Mouse (Mus musculus): ENCODE results near the gene Rfpl4b. TPM values are rescaled to one million over a fixed set of nuclear protein-coding genes. Genes with fewer than 3 reads are reported as not detected.
"Not testable (repeated sequence)": the region's sequence is repeated elsewhere in the genome, so short reads cannot be mapped to it uniquely, and the experiment has no call there.

Rfpl4b gene
- polyA plus RNA-seq (2015; fragmentation: Nextera tagmentation; extraction: Ambion mirVana) = not detected in 2 replicates

DNA sequence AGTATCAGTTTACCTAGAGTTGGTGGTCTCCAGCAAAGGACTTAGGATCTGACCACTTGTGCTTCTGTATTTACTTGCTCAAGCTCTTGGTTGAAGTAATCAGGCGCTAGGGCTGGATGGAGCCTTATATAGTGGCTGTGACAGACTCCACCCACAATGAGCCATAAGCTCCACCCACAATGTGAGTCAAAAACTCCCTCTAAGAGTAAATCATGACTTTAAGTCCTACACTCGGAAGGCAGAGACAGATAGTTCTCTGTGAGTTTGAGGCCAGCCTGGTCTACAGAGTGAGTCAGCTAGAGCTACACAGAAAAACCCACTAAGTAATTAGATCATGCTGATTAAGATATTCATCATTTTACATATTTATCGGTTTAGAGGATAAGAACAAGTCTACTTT, at the start of gene Rfpl4b:
TSS of gene Rfpl4b (minus strand) at position 101 of the 400 bp plus-strand sequence.
- Histone ChIP-seq H3K27ac (ENCODE audit: low read depth, low read length) (no peak within 1 kb of the TSS), H3K4me1 (replicated peaks; ENCODE audit: control insufficient read depth, insufficient read depth, low read length) (no peaks in the 10 kb centered on the region), H3K9me3 (ENCODE audit: control insufficient read depth) (no peaks in the 10 kb centered on the region), H3K36me3 (ENCODE audit: control insufficient read depth, insufficient read depth) (no peaks in the 10 kb centered on the region), H3K27me3 (replicated peaks; ENCODE audit: control insufficient read depth, insufficient read depth, low read length) (no peaks in the 10 kb centered on the region), H3K4me3 (ENCODE audit: low read depth, low read length) (no peak within 1 kb of the TSS), H3K9ac (ENCODE audit: low read depth, low read length) (no peak within 1 kb of the TSS), H3K4me2 (replicated peaks; ENCODE audit: low read depth) (no peak within 1 kb of the TSS)
- no peak for ATAC-seq
- TF ChIP-seq CTCF (IDR thresholded peaks at IDR 0.05; ENCODE audit: low read depth) = no peak
- WGBS = 85% methylated on average over 3 of the region's 3 CpGs

DNA sequence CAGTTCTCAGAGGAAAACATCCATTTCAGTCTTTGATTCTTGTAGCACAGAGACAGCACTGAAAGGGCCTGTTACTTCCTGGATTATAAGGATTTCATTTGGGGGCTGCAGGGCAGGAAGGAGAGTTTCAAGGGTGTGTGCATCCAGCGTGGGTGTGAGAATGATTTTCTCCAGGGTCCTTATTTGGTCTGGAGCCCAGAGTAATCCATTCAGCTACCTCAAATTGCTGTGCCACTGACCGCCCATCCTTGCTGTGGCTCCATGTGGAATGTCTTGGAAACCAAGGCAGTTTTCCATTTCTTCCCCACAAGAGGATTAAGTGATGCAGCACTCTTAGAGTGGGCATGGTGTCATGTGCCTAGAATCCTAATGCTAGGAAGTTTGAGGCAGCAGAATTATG, 33.6 kb upstream of the Rfpl4b start:
- no peak overlapping the region for H3K4me3 ChIP-seq (ENCODE audit: low read depth, low read length)
- H3K27ac ChIP-seq (ENCODE audit: low read depth, low read length) = no peak overlapping the region
- no peaks in the 10 kb centered on the region for H3K9me3 ChIP-seq (ENCODE audit: control insufficient read depth)
- H3K9ac ChIP-seq (ENCODE audit: low read depth, low read length) = no peak overlapping the region
- 52% methylated on average over 2 of the region's 2 CpGs for WGBS
- no peak overlapping the region for H3K4me2 ChIP-seq (replicated peaks; ENCODE audit: low read depth)
- no peaks in the 10 kb centered on the region for H3K4me1 ChIP-seq (replicated peaks; ENCODE audit: control insufficient read depth, insufficient read depth, low read length)
- no peak for TF ChIP-seq CTCF (IDR thresholded peaks at IDR 0.05; ENCODE audit: low read depth)
- no peak for ATAC-seq
- no peaks in the 10 kb centered on the region for H3K36me3 ChIP-seq (ENCODE audit: control insufficient read depth, insufficient read depth)
- H3K27me3 ChIP-seq (replicated peaks; ENCODE audit: control insufficient read depth, insufficient read depth, low read length) = no peaks in the 10 kb centered on the region

DNA sequence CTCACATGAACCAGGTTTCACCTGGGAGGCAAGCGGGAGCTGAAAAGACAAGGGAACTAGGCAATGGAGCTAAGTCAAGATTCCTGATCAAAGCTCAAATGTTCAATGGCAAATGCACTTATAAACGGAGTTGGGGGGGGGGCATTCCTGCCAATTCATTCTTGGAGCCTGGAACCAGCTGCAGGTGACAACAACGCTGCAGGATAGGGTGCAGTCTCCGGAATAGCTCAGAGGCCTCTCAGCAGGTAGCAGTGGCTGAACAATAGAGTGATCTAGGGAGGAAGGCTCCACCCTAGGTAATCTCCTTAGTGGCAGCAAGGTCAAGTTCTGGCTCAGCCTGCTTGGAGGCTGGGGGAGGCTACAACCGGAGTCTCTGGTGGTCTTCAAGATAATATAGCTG, 28.4 kb upstream of the Rfpl4b start:
- H3K27ac ChIP-seq (ENCODE audit: low read depth, low read length); H3K4me3 ChIP-seq (ENCODE audit: low read depth, low read length); H3K4me1 ChIP-seq (replicated peaks; ENCODE audit: control insufficient read depth, insufficient read depth, low read length); H3K4me2 ChIP-seq (replicated peaks; ENCODE audit: low read depth); ATAC-seq; H3K36me3 ChIP-seq (ENCODE audit: control insufficient read depth, insufficient read depth); H3K27me3 ChIP-seq (replicated peaks; ENCODE audit: control insufficient read depth, insufficient read depth, low read length); H3K9ac ChIP-seq (ENCODE audit: low read depth, low read length); H3K9me3 ChIP-seq (ENCODE audit: control insufficient read depth): not testable (repeated sequence)
- WGBS = 41% methylated on average over 5 of the region's 5 CpGs

DNA sequence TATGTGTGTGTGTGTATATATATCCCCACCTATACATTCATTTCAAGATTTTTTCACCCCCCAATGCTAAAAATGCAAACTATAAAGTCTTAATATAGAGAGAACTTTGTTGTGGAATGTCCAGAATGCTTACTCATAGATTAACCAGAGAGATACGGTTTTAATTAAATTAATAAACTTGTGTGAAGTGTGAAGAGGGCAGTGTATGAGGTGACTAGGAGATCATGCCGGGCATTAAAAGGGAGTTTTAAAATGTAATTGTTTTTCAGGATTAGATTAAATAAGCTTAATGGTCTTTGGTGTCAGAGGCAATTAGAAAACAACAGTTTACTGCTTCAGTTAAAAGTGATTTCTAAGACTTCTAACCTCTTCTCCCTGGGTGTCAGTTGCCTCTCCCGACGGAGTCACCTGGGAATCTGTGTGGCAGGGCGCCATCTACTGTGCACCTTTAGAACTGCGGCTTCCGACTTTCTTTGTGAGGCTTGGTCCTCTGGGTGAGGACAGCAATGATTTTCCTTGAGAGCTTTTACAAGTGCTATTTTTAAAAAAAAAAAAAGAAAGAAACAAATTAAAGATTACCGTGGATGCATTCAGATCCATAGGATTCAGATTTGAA, 27.4 kb upstream of the Rfpl4b start:
- 21% methylated on average over 8 of the region's 8 CpGs for whole genome bisulfite sequencing
- no peaks in the 10 kb centered on the region for H3K27me3 ChIP-seq (replicated peaks; ENCODE audit: control insufficient read depth, insufficient read depth, low read length)
- no peaks in the 10 kb centered on the region for H3K36me3 ChIP-seq (ENCODE audit: control insufficient read depth, insufficient read depth)
- H3K9ac ChIP-seq (ENCODE audit: low read depth, low read length) = no peak overlapping the region
- H3K4me1 ChIP-seq (replicated peaks; ENCODE audit: control insufficient read depth, insufficient read depth, low read length) = no peaks in the 10 kb centered on the region
- TF ChIP-seq CTCF (IDR thresholded peaks at IDR 0.05; ENCODE audit: low read depth) = peak; percentile 85
- no peak overlapping the region for H3K4me2 ChIP-seq (replicated peaks; ENCODE audit: low read depth)
- H3K27ac ChIP-seq (ENCODE audit: low read depth, low read length) = no peak overlapping the region
- no peaks in the 10 kb centered on the region for H3K9me3 ChIP-seq (ENCODE audit: control insufficient read depth)
- ATAC-seq = no peak
- H3K4me3 ChIP-seq (ENCODE audit: low read depth, low read length) = no peak overlapping the region

DNA sequence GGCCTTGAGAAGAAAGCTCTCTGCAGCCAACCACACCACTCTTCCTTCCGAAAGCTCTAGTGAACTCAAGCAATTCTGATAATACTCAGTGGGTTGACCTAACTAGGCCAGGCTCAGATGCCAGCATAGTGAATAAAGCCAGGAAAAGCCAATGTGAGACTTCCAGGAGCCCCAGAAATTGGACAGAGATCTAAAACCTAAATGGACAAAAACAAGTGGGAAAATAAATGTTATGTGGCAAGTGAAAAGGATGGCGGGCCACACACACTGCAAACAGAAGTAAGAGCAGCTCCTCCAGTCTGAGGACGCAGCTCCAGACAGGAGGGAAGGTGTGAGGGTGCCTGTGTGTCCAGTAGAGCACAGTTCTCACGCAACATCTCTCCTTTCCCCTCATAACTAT, 26.7 kb upstream of the Rfpl4b start:
- TF ChIP-seq CTCF (IDR thresholded peaks at IDR 0.05; ENCODE audit: low read depth) = no peak
- no peaks in the 10 kb centered on the region for H3K9me3 ChIP-seq (ENCODE audit: control insufficient read depth)
- no peak overlapping the region for H3K4me2 ChIP-seq (replicated peaks; ENCODE audit: low read depth)
- ATAC-seq = no peak
- WGBS = 85% methylated on average over 4 of the region's 4 CpGs
- H3K27me3 ChIP-seq (replicated peaks; ENCODE audit: control insufficient read depth, insufficient read depth, low read length) = no peaks in the 10 kb centered on the region
- no peak overlapping the region for H3K9ac ChIP-seq (ENCODE audit: low read depth, low read length)
- H3K27ac ChIP-seq (ENCODE audit: low read depth, low read length) = no peak overlapping the region
- H3K36me3 ChIP-seq (ENCODE audit: control insufficient read depth, insufficient read depth) = no peaks in the 10 kb centered on the region
- no peak overlapping the region for H3K4me3 ChIP-seq (ENCODE audit: low read depth, low read length)
- H3K4me1 ChIP-seq (replicated peaks; ENCODE audit: control insufficient read depth, insufficient read depth, low read length) = no peaks in the 10 kb centered on the region

DNA sequence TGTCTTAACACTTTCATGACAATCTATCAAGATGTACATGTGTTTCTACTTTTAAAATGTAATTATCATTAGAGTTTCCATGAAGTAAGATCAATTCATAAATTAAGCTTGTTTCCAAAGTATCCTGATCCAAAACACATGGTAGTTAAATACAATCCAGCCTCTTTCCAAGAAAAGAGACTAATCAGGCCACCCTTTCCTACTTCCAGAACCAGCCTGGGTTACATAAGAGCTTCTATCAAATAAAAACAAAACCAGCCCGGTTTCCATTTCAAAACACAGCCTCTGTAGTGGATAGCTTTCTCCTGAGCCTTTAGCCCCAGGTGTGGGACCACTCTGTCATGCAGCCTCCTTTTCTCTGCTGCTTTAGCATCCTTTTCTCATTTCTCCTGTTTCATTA, 2.2 kb upstream of the Rfpl4b start:
- no peak for TF ChIP-seq CTCF (IDR thresholded peaks at IDR 0.05; ENCODE audit: low read depth)
- no peaks in the 10 kb centered on the region for H3K4me1 ChIP-seq (replicated peaks; ENCODE audit: control insufficient read depth, insufficient read depth, low read length)
- H3K27me3 ChIP-seq (replicated peaks; ENCODE audit: control insufficient read depth, insufficient read depth, low read length) = no peaks in the 10 kb centered on the region
- H3K36me3 ChIP-seq (ENCODE audit: control insufficient read depth, insufficient read depth) = no peaks in the 10 kb centered on the region
- H3K4me2 ChIP-seq (replicated peaks; ENCODE audit: low read depth) = no peak overlapping the region
- H3K9ac ChIP-seq (ENCODE audit: low read depth, low read length) = no peak overlapping the region
- no peak overlapping the region for H3K4me3 ChIP-seq (ENCODE audit: low read depth, low read length)
- ATAC-seq = no peak
- no peak overlapping the region for H3K27ac ChIP-seq (ENCODE audit: low read depth, low read length)
- no peaks in the 10 kb centered on the region for H3K9me3 ChIP-seq (ENCODE audit: control insufficient read depth)
- WGBS = 38% methylated on average over 1 of the region's 1 CpGs

DNA sequence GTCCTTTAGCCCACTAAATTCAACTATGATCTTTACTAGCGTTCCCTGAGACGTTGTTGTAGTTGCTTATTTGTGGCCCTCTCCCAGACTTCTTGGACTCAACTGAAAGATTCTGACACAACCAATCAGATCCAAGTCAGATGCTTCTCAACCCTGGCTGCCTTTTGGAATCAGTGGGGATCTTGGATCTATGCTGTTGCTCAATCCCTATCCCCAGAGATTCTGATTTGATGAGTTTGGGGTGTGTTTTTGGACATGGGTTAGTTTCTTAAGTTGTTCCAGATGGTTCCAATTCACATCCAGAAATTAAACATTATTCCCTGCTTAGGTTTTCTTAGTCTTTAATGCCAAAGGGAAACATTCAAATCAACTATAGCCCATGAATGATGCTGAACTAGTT, 15.5 kb downstream of the Rfpl4b start:
- H3K4me2 ChIP-seq (replicated peaks; ENCODE audit: low read depth) = no peak overlapping the region
- H3K4me1 ChIP-seq (replicated peaks; ENCODE audit: control insufficient read depth, insufficient read depth, low read length) = no peaks in the 10 kb centered on the region
- no peak overlapping the region for H3K4me3 ChIP-seq (ENCODE audit: low read depth, low read length)
- 77% methylated on average over 2 of the region's 2 CpGs for WGBS
- H3K9ac ChIP-seq (ENCODE audit: low read depth, low read length) = no peak overlapping the region
- TF ChIP-seq CTCF (IDR thresholded peaks at IDR 0.05; ENCODE audit: low read depth) = no peak
- H3K36me3 ChIP-seq (ENCODE audit: control insufficient read depth, insufficient read depth) = no peaks in the 10 kb centered on the region
- no peak overlapping the region for H3K27ac ChIP-seq (ENCODE audit: low read depth, low read length)
- no peak for ATAC-seq
- no peaks in the 10 kb centered on the region for H3K27me3 ChIP-seq (replicated peaks; ENCODE audit: control insufficient read depth, insufficient read depth, low read length)
- no peaks in the 10 kb centered on the region for H3K9me3 ChIP-seq (ENCODE audit: control insufficient read depth)
